9 mouse cellular contexts compared by ENCODE assay signal in genomic region chr14:101428805-101429516, GRCm38 (mm10).
DNase-seq lines count a peak whose midpoint lies in the region; ATAC-seq and TF ChIP-seq lines count a peak whose summit lies in the region.
"Had no signal": no experiment of that assay in that cellular context is flagged by ENCODE, and none has a peak within 500 bp of the region (broad histone marks: within the 10 kb centered on the region; RNA-seq: fewer than 3 reads in every experiment).

No protein-coding gene starts in this region.

- H3K27me3 ChIP-seq in forebrain, embryonic 15.5 days = no peaks in the 10 kb centered on the region
- no peaks in the 10 kb centered on the region for H3K27me3 ChIP-seq in midbrain, postnatal 0 days (ENCODE audit: insufficient read depth, low read length)
- H3K27me3 ChIP-seq: embryonic facial prominence, embryonic 13.5 days; liver, embryonic 13.5 days had no signal

- H3K36me3 ChIP-seq in forebrain, embryonic 15.5 days = no peaks in the 10 kb centered on the region
- no peaks in the 10 kb centered on the region for H3K36me3 ChIP-seq in midbrain, postnatal 0 days (ENCODE audit: insufficient read depth, low read length)
- H3K36me3 ChIP-seq: embryonic facial prominence, embryonic 13.5 days; liver, embryonic 13.5 days had no signal

- peak; percentile 72 for ATAC-seq in forebrain, embryonic 15.5 days (replicated peaks)
- ATAC-seq in midbrain, postnatal 0 days (ENCODE audit: low FRiP score) = peak; percentile 71

- intact Hi-C loops in left cerebral cortex, postnatal 36 days (cut with DNase I) = no loop called here

- no peaks in the 10 kb centered on the region for H3K9me3 ChIP-seq in forebrain, embryonic 15.5 days
- H3K9me3 ChIP-seq in midbrain, postnatal 0 days (ENCODE audit: low read length) = no peaks in the 10 kb centered on the region
- H3K9me3 ChIP-seq: embryonic facial prominence, embryonic 13.5 days; liver, embryonic 13.5 days had no signal

- WGBS in forebrain, embryonic 15.5 days = 26% methylated on average over 3 of the region's 3 CpGs
- WGBS in midbrain, postnatal 0 days = 30% methylated on average over 3 of the region's 3 CpGs

- peaks cover 17% of the 10 kb centered on the region for H3K4me1 ChIP-seq in forebrain, embryonic 15.5 days
- H3K4me1 ChIP-seq in midbrain, postnatal 0 days (ENCODE audit: insufficient read depth, low read length) = no peaks in the 10 kb centered on the region
- H3K4me1 ChIP-seq: liver, embryonic 13.5 days had no signal

- 0 out of 2 replicates have a peak overlapping the region, but pooled peaks have one; percentile 46 for H3K27ac ChIP-seq in forebrain, embryonic 15.5 days (replicated peaks)
- H3K27ac ChIP-seq in midbrain, postnatal 0 days (ENCODE audit: low read depth, low read length) = no peak overlapping the region
- H3K27ac ChIP-seq: embryonic facial prominence, embryonic 13.5 days; liver, embryonic 13.5 days had no signal

- DNase-seq in left cerebral cortex, adult 11 months (ENCODE audit: low spot score) = peak; percentile 46
- no peak for DNase-seq in left cerebral cortex, postnatal 36 days (ENCODE audit: low spot score in 2 of 2)
- DNase-seq in adipocyte (ENCODE audit: low spot score) = peak; percentile 65
- DNase-seq in midbrain, postnatal 0 days (ENCODE audit: low spot score) = peak; percentile 79
- no peak for DNase-seq in right cerebral cortex, postnatal 36 days (ENCODE audit: low spot score in 2 of 2)
- no peak for DNase-seq in kidney, postnatal 4 days
- DNase-seq: liver, embryonic 13.5 days had no signal

- TF ChIP-seq CTCF in midbrain, postnatal 0 days (IDR thresholded peaks at IDR 0.05) = peak; percentile 89

- no peak overlapping the region for H3K4me2 ChIP-seq in forebrain, embryonic 15.5 days (replicated peaks)
- no peak overlapping the region for H3K4me2 ChIP-seq in midbrain, postnatal 0 days (ENCODE audit: low read depth, low read length, poor library complexity, severe bottlenecking)
- H3K4me2 ChIP-seq: embryonic facial prominence, embryonic 13.5 days; liver, embryonic 13.5 days had no signal

- H3K4me3 ChIP-seq in forebrain, embryonic 15.5 days = no peak overlapping the region
- H3K4me3 ChIP-seq in midbrain, postnatal 0 days (ENCODE audit: low read depth, low read length) = no peak overlapping the region
- H3K4me3 ChIP-seq: embryonic facial prominence, embryonic 13.5 days; liver, embryonic 13.5 days had no signal

- no peak overlapping the region for H3K9ac ChIP-seq in forebrain, embryonic 15.5 days (replicated peaks)
- H3K9ac ChIP-seq in midbrain, postnatal 0 days (replicated peaks; ENCODE audit: low read length, poor library complexity, severe bottlenecking) = no peak overlapping the region
- H3K9ac ChIP-seq: embryonic facial prominence, embryonic 13.5 days; liver, embryonic 13.5 days had no signal

Comparison
In these comparisons a context has a peak if more than half of its experiments do, and no peak if none do; other contexts are left out.
1. DNase-seq: peak in left cerebral cortex, adult 11 months (single experiment), adipocyte (single experiment) and midbrain, postnatal 0 days (single experiment); none in left cerebral cortex, postnatal 36 days (0 of 2), right cerebral cortex, postnatal 36 days (0 of 2) and kidney, postnatal 4 days (0 of 2).